Mouse (Mus musculus): ENCODE measurements around the gene Kcna1. TPM values are rescaled to one million over a fixed set of nuclear protein-coding genes. Genes with fewer than 3 reads are reported as not detected.

The Kcna1 gene
- 5.7 TPM for polyA plus RNA-seq (2014; fragmentation: Illumina TruSeq; extraction: RNeasy Lipid Tissue Mini Kit (QIAGEN cat#74804); ENCODE audit: low read depth, low replicate concordance)

GRCm38 (mm10) chr6:126646381-126646780 is at the start of gene Kcna1:
Gene Kcna1 (minus strand): TSS chr6:126646384.

Other genes with a start within 250 kb of the Kcna1 start
- gene Kcna5, start 111.0 kb downstream of the Kcna1 start, polyA plus RNA-seq (2014; fragmentation: Illumina TruSeq; extraction: RNeasy Lipid Tissue Mini Kit (QIAGEN cat#74804); ENCODE audit: low read depth, low replicate concordance): 0.44 TPM
- gene Kcna6, start 94.3 kb upstream of the Kcna1 start, polyA plus RNA-seq (2014; fragmentation: Illumina TruSeq; extraction: RNeasy Lipid Tissue Mini Kit (QIAGEN cat#74804); ENCODE audit: low read depth, low replicate concordance): 1.6 TPM
- gene Ndufa9, start 202.8 kb upstream of the Kcna1 start, polyA plus RNA-seq (2014; fragmentation: Illumina TruSeq; extraction: RNeasy Lipid Tissue Mini Kit (QIAGEN cat#74804); ENCODE audit: low read depth, low replicate concordance): 84.5 TPM
- gene Akap3, start 206.7 kb upstream of the Kcna1 start, polyA plus RNA-seq (2014; fragmentation: Illumina TruSeq; extraction: RNeasy Lipid Tissue Mini Kit (QIAGEN cat#74804); ENCODE audit: low read depth, low replicate concordance): not detected